Comparison of ENCODE assay signal across 8 mouse cellular contexts in the genomic region with DNA sequence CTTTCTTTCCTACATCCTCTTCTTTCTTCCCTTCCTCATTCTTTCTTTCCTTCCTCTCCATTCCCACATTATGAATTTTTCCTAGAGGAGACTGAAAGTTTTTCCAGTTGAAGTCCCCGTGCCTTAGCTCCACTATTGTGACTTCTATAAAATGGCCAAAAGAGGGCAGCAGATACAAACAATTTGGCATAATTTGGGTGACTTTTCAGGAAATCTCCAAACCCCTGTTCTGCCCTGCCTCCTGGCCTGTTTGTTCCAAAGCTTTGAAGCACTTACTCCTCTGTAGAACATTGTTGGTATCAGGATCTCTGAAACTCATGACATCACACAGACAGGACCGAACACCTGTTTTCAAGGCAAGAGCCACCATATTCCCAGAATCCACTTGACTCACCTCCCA.
DNase-seq lines count a peak whose midpoint lies in the region; ATAC-seq and TF ChIP-seq lines count a peak whose summit lies in the region.
"Had no signal": no experiment of that assay in that cellular context is flagged by ENCODE, and none has a peak within 500 bp of the region (broad histone marks: within the 10 kb centered on the region; RNA-seq: fewer than 3 reads in every experiment).

No protein-coding gene starts in this region.

- in situ Hi-C loops in ES-E14 (cut with MboI; ENCODE audit: low sequenced_read_pairs in 2 of 2, unreplicated experiment in 2 of 2), result loop anchor here in 1 of 2 experiments (25.0 kb wide), 1 partner anchor 324 kb away; no protein-coding TSS in a partner anchor

- H3K9me3 ChIP-seq in kidney, embryonic 15.5 days (replicated peaks), result no peaks in the 10 kb centered on the region
- no peaks in the 10 kb centered on the region for H3K9me3 ChIP-seq in ES-E14 (ENCODE audit: control insufficient read depth, insufficient read depth, low read depth, low read length)
- H3K9me3 ChIP-seq in intestine, embryonic 15.5 days, result no peaks in the 10 kb centered on the region

- H3K4me1 ChIP-seq in kidney, embryonic 15.5 days, result no peaks in the 10 kb centered on the region
- H3K4me1 ChIP-seq in ES-E14 (ENCODE audit: control insufficient read depth in 2 of 2, insufficient read depth in 2 of 2, low read length in 2 of 2, poor library complexity in 1 of 2), result no peaks in the 10 kb centered on the region
- no peaks in the 10 kb centered on the region for H3K4me1 ChIP-seq in intestine, embryonic 15.5 days (replicated peaks)

- no peak overlapping the region for H3K9ac ChIP-seq in kidney, embryonic 15.5 days
- no peak overlapping the region for H3K9ac ChIP-seq in ES-E14 (ENCODE audit: insufficient read depth, low read depth, low read length, poor library complexity, severe bottlenecking)
- H3K9ac ChIP-seq in intestine, embryonic 15.5 days, result no peak overlapping the region

- 57% methylated on average over 2 of the region's 2 CpGs for WGBS in kidney, embryonic 15.5 days
- 60% methylated on average over 2 of the region's 2 CpGs for WGBS in intestine, embryonic 15.5 days

- ATAC-seq in kidney, embryonic 15.5 days (replicated peaks; ENCODE audit: low FRiP score), result 0 out of 2 replicates have a peak, but pooled peaks have one; percentile 33
- ATAC-seq in intestine, embryonic 15.5 days, result no peak

- DNase-seq in kidney, postnatal 25 days, result no peak
- peak; percentile 7 for DNase-seq in ES-E14 (ENCODE audit: low read depth, low spot score)
- DNase-seq in c-Kit-positive CD71-negative TER-119-negative erythroid progenitor cells, embryonic 14.5 days (ENCODE audit: low read depth), result peak; percentile 16
- DNase-seq in kidney, postnatal 4 days, result peak; percentile 2 to 7
- no peak for DNase-seq in adipocyte (ENCODE audit: low spot score)
- DNase-seq: layer of hippocampus, adult 9-11 months had no signal

- H3K27ac ChIP-seq in kidney, embryonic 15.5 days, result no peak overlapping the region
- no peak overlapping the region for H3K27ac ChIP-seq in ES-E14 (ENCODE audit: insufficient read depth, low read depth, low read length, poor library complexity, severe bottlenecking)
- H3K27ac ChIP-seq in intestine, embryonic 15.5 days, result no peak overlapping the region

- H3K4me3 ChIP-seq in kidney, embryonic 15.5 days (replicated peaks), result no peak overlapping the region
- no peak overlapping the region for H3K4me3 ChIP-seq in ES-E14 (ENCODE audit: insufficient read depth in 1 of 2, low read depth in 1 of 2, low read length in 2 of 2, poor library complexity in 1 of 2, severe bottlenecking in 1 of 2)
- H3K4me3 ChIP-seq in intestine, embryonic 15.5 days (replicated peaks), result no peak overlapping the region

- no peaks in the 10 kb centered on the region for H3K27me3 ChIP-seq in kidney, embryonic 15.5 days
- H3K27me3 ChIP-seq in intestine, embryonic 15.5 days (replicated peaks), result no peaks in the 10 kb centered on the region

- H3K36me3 ChIP-seq in kidney, embryonic 15.5 days, result no peaks in the 10 kb centered on the region
- no peaks in the 10 kb centered on the region for H3K36me3 ChIP-seq in ES-E14 (ENCODE audit: control insufficient read depth, insufficient read depth, low read length, poor library complexity, severe bottlenecking)
- no peaks in the 10 kb centered on the region for H3K36me3 ChIP-seq in intestine, embryonic 15.5 days

- no peak overlapping the region for H3K4me2 ChIP-seq in kidney, embryonic 15.5 days
- no peak overlapping the region for H3K4me2 ChIP-seq in intestine, embryonic 15.5 days (replicated peaks)

TF ChIP-seq in ES-E14, 5 proteins besides CTCF, POLR2A, EP300 and RAD21:
- TF ChIP-seq MAFK (IDR thresholded peaks at IDR 0.05; ENCODE audit: insufficient read depth, low read depth, low read length), result no peak
- TF ChIP-seq CHD2 (IDR thresholded peaks at IDR 0.05; ENCODE audit: low read depth, low read length), result no peak
- no peak for TF ChIP-seq ZC3H11A (IDR thresholded peaks at IDR 0.05; ENCODE audit: borderline replicate concordance, low read depth, low read length)
- TF ChIP-seq ZNF384 (IDR thresholded peaks at IDR 0.05; ENCODE audit: low read depth, low read length), result no peak
- no peak for TF ChIP-seq HCFC1 (IDR thresholded peaks at IDR 0.05; ENCODE audit: borderline replicate concordance, insufficient read depth, low read length)

Comparison
In these comparisons a context has a peak if more than half of its experiments do, and no peak if none do; other contexts are left out.
1. DNase-seq: peak in ES-E14 (single experiment), c-Kit-positive CD71-negative TER-119-negative erythroid progenitor cells, embryonic 14.5 days (single experiment) and kidney, postnatal 4 days (2 of 2); none in kidney, postnatal 25 days (0 of 2) and adipocyte (single experiment).